Mouse (Mus musculus): Measurements from ENCODE around the gene Ambra1. TPM values are rescaled to one million over a fixed set of nuclear protein-coding genes. Genes with fewer than 3 reads are reported as not detected.

Gene Ambra1
- polyA plus RNA-seq, 1 experiment from 2014 or later: 21.0 TPM

DNA sequence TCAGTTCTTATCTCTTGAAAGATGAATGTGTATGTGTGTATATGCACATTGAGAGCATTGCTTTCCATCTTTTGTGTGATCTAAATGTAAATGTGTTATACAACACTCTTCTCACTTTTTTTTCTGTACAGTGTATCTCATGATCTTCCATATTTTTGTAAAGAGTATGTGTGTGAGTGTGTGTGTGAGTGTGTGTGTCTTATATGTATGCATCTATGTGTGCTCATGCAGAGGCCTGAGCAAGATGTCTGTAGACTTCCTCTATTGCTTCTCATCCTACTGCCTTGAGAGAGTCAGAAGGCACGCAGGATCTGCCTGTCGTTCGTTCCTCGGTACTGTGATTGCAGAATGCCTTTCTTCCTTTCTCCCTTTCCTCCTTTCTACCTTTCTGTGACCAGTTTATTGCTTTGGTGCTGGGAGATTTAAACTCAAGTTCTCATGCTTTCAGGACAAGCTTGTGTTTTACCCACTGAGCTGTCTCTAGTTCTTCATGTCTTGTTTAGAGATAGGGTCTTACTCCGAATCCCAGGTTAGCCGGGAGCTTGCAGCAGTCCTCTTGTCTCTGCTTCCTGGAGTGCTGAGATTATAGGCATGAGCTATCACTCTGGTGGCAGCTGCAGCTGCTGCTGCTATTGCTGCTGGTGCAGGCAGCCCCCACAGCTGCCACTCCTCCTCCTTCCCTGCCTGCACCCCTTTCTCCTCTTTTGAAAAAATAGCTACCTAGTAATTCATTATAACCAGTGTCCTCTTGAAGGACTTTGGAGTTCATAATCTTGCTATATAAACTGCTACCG is 148.7 kb downstream of the Ambra1 start:
- Histone ChIP-seq H3K4me1 (replicated peaks) (peaks cover 8% of the 10 kb centered on the region; the same call in 1 of the 2 replicates), H3K27ac (replicated peaks) (0 out of 2 replicates have a peak overlapping the region, but pooled peaks have one; percentile 34), H3K27me3 (no peaks in the 10 kb centered on the region), H3K36me3 (peaks cover 16% of the 10 kb centered on the region), H3K4me3 (no peak overlapping the region), H3K4me2 (no peak overlapping the region), H3K9ac (no peak overlapping the region), H3K9me3 (no peaks in the 10 kb centered on the region)
- no peak for ATAC-seq (ENCODE audit: low read depth)
- WGBS: 66% methylated on average over 7 of the region's 7 CpGs

GRCm38 (mm10) chr2:91883961-91884360 is 154.0 kb downstream of the Ambra1 start:
- H3K4me2 ChIP-seq: no peak overlapping the region
- 83% methylated on average over 4 of the region's 4 CpGs for WGBS
- peaks cover 1% of the 10 kb centered on the region; the same call in 1 of the 2 replicates for H3K4me1 ChIP-seq (replicated peaks)
- no peaks in the 10 kb centered on the region for H3K9me3 ChIP-seq
- H3K27me3 ChIP-seq: no peaks in the 10 kb centered on the region
- H3K9ac ChIP-seq: no peak overlapping the region
- no peak overlapping the region for H3K4me3 ChIP-seq
- H3K27ac ChIP-seq (replicated peaks): no peak overlapping the region
- H3K36me3 ChIP-seq: peaks cover 17% of the 10 kb centered on the region
- no peak for ATAC-seq (ENCODE audit: low read depth)

- Histone ChIP-seq H3K27me3 (no peaks in the 10 kb centered on the region), H3K4me2 (no peak overlapping the region), H3K36me3 (peaks cover 17% of the 10 kb centered on the region), H3K9me3 (no peaks in the 10 kb centered on the region), H3K4me1 (replicated peaks) (no peaks in the 10 kb centered on the region), H3K9ac (no peak overlapping the region), H3K4me3 (no peak overlapping the region), H3K27ac (replicated peaks) (no peak overlapping the region)
- ATAC-seq (ENCODE audit: low read depth): no peak
- WGBS: 89% methylated on average over 4 of the region's 4 CpGs
Observed at GRCm38 (mm10) chr2:91884616-91885015, 154.7 kb downstream of the Ambra1 start.

DNA sequence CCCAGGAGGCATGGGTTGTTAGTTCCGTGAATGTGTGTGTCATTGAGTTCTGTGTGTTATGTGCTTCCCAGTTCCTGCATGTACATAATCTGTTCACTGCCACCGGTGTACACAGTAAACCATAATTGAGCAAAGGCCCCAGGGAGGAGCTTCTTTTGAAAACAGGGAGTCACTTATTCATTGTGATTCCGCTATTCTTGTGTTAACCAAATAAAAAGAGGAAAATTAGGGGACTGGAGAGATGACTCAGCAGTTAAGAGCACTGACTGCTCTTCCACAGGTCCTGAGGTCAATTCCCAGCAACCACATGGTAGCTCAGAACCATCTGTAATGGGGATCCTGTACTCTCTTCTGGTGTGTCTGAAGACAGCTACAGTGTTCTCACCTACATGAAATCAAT is 164.8 kb downstream of the Ambra1 start:
- Histone ChIP-seq H3K36me3 (peaks cover 10% of the 10 kb centered on the region), H3K4me1 (replicated peaks) (no peaks in the 10 kb centered on the region), H3K4me2 (no peak overlapping the region), H3K9me3 (no peaks in the 10 kb centered on the region), H3K27ac (replicated peaks) (no peak overlapping the region), H3K9ac (no peak overlapping the region), H3K4me3 (no peak overlapping the region), H3K27me3 (no peaks in the 10 kb centered on the region)
- no peak for ATAC-seq (ENCODE audit: low read depth)
- 80% methylated on average over 3 of the region's 3 CpGs for WGBS

DNA sequence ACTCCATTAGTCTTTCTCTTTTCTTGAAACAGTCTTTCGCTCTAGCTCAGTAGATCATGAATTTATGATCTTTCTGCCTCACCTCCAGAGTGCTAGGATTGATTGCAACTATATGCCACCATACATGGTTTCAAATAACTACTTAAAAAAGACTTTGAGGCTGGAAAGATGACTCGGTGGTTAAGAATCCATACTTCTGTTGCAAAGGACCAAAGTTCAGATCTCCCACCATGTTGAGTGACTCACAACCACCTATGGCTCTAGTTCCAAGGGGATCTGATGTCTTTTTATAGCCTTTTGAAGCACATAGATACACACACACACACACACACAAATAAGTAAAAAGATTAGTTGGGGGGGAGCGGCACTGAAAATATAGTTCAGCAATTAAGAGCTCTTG is 165.5 kb downstream of the Ambra1 start:
- no peak overlapping the region for H3K4me3 ChIP-seq
- H3K4me2 ChIP-seq: no peak overlapping the region
- H3K27me3 ChIP-seq: no peaks in the 10 kb centered on the region
- no peak overlapping the region for H3K27ac ChIP-seq (replicated peaks)
- no peak for ATAC-seq (ENCODE audit: low read depth)
- 87% methylated on average over 3 of the region's 3 CpGs for WGBS
- H3K9me3 ChIP-seq: no peaks in the 10 kb centered on the region
- peaks cover 10% of the 10 kb centered on the region for H3K36me3 ChIP-seq
- H3K4me1 ChIP-seq (replicated peaks): no peaks in the 10 kb centered on the region
- no peak overlapping the region for H3K9ac ChIP-seq

DNA sequence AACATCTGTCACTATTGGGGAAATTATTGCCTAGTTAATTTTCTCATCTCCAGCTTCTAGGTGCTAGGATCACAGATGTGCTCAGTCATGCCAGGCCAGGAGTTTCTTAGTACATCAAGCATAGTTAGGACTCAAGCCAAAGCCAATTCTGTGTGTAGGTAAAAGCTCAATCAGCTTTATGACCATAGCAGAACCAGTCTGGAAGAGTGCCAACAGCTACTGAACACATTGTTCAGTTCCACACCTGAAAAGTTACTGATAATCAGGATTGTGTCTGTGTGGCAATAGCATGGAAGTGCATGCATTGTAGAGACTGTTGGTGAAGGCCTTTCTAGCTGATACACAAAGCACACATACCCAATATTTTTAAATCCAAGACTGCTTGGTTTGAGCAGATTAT is 168.0 kb downstream of the Ambra1 start:
- H3K27me3 ChIP-seq: no peaks in the 10 kb centered on the region
- 0 out of 2 replicates have a peak, but pooled peaks cover 4% of the 10 kb centered on the region for H3K4me1 ChIP-seq (replicated peaks)
- peaks cover 14% of the 10 kb centered on the region for H3K36me3 ChIP-seq
- no peak overlapping the region for H3K4me2 ChIP-seq
- ATAC-seq (ENCODE audit: low read depth): peak; percentile 32; the same call in 1 of the 2 replicates
- no peak overlapping the region for H3K9ac ChIP-seq
- no peaks in the 10 kb centered on the region for H3K9me3 ChIP-seq
- no peak overlapping the region for H3K27ac ChIP-seq (replicated peaks)
- no peak overlapping the region for H3K4me3 ChIP-seq

GRCm38 (mm10) chr2:91899141-91899540 is 169.2 kb downstream of the Ambra1 start:
- 93% methylated on average over 3 of the region's 3 CpGs for WGBS
- Histone ChIP-seq H3K27me3 (no peaks in the 10 kb centered on the region), H3K4me1 (replicated peaks) (0 out of 2 replicates have a peak, but pooled peaks cover 6% of the 10 kb centered on the region), H3K4me3 (no peak overlapping the region), H3K4me2 (no peak overlapping the region), H3K9me3 (no peaks in the 10 kb centered on the region), H3K9ac (no peak overlapping the region), H3K27ac (replicated peaks) (no peak overlapping the region), H3K36me3 (peaks cover 14% of the 10 kb centered on the region)
- no peak for ATAC-seq (ENCODE audit: low read depth)

DNA sequence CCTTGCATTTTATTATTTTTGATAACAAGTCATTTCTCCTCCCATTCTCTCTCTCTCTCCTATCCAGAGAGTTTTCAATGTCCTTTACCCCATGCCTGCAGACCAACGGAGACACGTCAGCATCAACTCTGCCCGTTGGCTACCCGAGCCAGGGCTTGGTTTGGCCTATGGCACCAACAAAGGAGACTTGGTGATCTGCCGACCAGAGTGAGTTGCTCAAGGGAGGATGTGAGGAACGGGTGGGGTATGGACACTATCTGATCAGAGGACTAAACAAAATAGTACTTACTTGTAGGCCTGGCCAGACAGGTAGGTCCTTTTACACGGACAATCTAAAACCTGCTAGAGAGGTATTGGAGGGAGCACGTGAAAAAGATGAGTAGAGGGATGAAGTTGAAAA is 170.5 kb downstream of the Ambra1 start:
- Histone ChIP-seq H3K9me3 (no peaks in the 10 kb centered on the region), H3K4me2 (no peak overlapping the region), H3K9ac (no peak overlapping the region), H3K27me3 (no peaks in the 10 kb centered on the region), H3K27ac (replicated peaks) (no peak overlapping the region), H3K4me3 (no peak overlapping the region), H3K36me3 (peaks cover 14% of the 10 kb centered on the region), H3K4me1 (replicated peaks) (peaks cover 19% of the 10 kb centered on the region)
- 95% methylated on average over 8 of the region's 8 CpGs for WGBS
- ATAC-seq (ENCODE audit: low read depth): no peak

- 55% methylated on average over 5 of the region's 5 CpGs for WGBS
- H3K4me3 ChIP-seq: no peak overlapping the region
- peaks cover 22% of the 10 kb centered on the region for H3K4me1 ChIP-seq (replicated peaks)
- H3K4me2 ChIP-seq: no peak overlapping the region
- H3K27me3 ChIP-seq: no peaks in the 10 kb centered on the region
- no peak overlapping the region for H3K27ac ChIP-seq (replicated peaks)
- H3K9ac ChIP-seq: no peak overlapping the region
- peaks cover 14% of the 10 kb centered on the region for H3K36me3 ChIP-seq
- ATAC-seq (ENCODE audit: low read depth): no peak
- no peaks in the 10 kb centered on the region for H3K9me3 ChIP-seq
Observed at GRCm38 (mm10) chr2:91902336-91902735, 172.4 kb downstream of the Ambra1 start.

- Histone ChIP-seq H3K27ac (replicated peaks) (no peak overlapping the region), H3K4me1 (replicated peaks) (peaks cover 22% of the 10 kb centered on the region), H3K4me3 (no peak overlapping the region), H3K4me2 (no peak overlapping the region), H3K27me3 (no peaks in the 10 kb centered on the region), H3K9me3 (no peaks in the 10 kb centered on the region), H3K36me3 (peaks cover 14% of the 10 kb centered on the region), H3K9ac (no peak overlapping the region)
- 91% methylated on average over 3 of the region's 3 CpGs for WGBS
- ATAC-seq (ENCODE audit: low read depth): no peak
Observed at GRCm38 (mm10) chr2:91903171-91903925, 173.4 kb downstream of the Ambra1 start.

GRCm38 (mm10) chr2:91904618-91905307 is 174.8 kb downstream of the Ambra1 start:
- WGBS: 42% methylated on average over 5 of the region's 5 CpGs
- Histone ChIP-seq H3K27me3 (no peaks in the 10 kb centered on the region), H3K4me1 (replicated peaks) (peaks cover 22% of the 10 kb centered on the region), H3K4me2 (no peak overlapping the region), H3K9ac (no peak overlapping the region), H3K36me3 (peaks cover 27% of the 10 kb centered on the region), H3K9me3 (no peaks in the 10 kb centered on the region), H3K27ac (replicated peaks) (peak overlapping the region; percentile 83), H3K4me3 (no peak overlapping the region)
- peak; percentile 80 for ATAC-seq (ENCODE audit: low read depth)

DNA sequence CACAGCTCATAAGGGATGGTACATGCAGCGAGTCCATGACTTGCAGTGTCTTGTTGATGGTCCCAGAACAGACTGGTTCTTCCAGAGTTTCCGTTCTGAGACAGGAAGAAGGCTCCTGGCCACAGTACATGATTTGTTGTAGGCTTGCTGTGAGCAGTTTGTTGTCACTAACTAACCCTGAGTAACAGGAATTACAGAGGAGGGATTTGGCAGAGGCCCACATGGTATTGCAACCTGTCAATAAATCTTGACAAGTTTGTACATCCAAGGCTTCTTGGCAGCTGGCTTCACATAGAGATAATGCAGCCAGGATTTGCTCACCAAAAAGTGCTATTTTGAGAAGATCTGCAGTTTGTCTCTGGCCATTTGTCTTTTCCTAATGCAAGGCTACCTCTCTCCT is 176.2 kb downstream of the Ambra1 start:
- Histone ChIP-seq H3K4me3 (no peak overlapping the region), H3K36me3 (peaks cover 28% of the 10 kb centered on the region), H3K27ac (replicated peaks) (no peak overlapping the region), H3K27me3 (no peaks in the 10 kb centered on the region), H3K4me2 (no peak overlapping the region), H3K4me1 (replicated peaks) (peaks cover 22% of the 10 kb centered on the region), H3K9ac (no peak overlapping the region), H3K9me3 (no peaks in the 10 kb centered on the region)
- 96% methylated on average over 2 of the region's 2 CpGs for WGBS
- ATAC-seq (ENCODE audit: low read depth): no peak
